Mouse (Mus musculus): ENCODE measurements at regions not wholly inside any gene's neighbourhood (a gene's known extent, or its start where the extent isn't known, plus 50 kb on each side); places are given as distances from the start of the nearest gene placed in this dataset.

GRCm38 (mm10) chr13:117334125-117334524, 113.2 kb upstream of the Gm17509 start:
- no peaks in the 10 kb centered on the region for H3K27me3 ChIP-seq (replicated peaks; ENCODE audit: control insufficient read depth, insufficient read depth, low read length)
- H3K4me3 ChIP-seq (ENCODE audit: insufficient read depth, low read depth, low read length): no peak overlapping the region
- H3K36me3 ChIP-seq (ENCODE audit: control insufficient read depth, insufficient read depth, low read length): no peaks in the 10 kb centered on the region
- WGBS: 12% methylated on average over 1 of the region's 1 CpGs
- TF ChIP-seq CTCF (conservative IDR thresholded peaks at IDR 0.05; ENCODE audit: insufficient read depth, insufficient read length, low read depth, low read length) (no peak), POLR2A (IDR thresholded peaks at IDR 0.05; ENCODE audit: low read depth, low read length) (no peak)
- H3K4me1 ChIP-seq (ENCODE audit: control insufficient read depth, insufficient read depth, low read length): no peaks in the 10 kb centered on the region
- DNase-seq: no peak
- no peak overlapping the region for H3K27ac ChIP-seq (ENCODE audit: insufficient read depth, low read depth, low read length)

DNA sequence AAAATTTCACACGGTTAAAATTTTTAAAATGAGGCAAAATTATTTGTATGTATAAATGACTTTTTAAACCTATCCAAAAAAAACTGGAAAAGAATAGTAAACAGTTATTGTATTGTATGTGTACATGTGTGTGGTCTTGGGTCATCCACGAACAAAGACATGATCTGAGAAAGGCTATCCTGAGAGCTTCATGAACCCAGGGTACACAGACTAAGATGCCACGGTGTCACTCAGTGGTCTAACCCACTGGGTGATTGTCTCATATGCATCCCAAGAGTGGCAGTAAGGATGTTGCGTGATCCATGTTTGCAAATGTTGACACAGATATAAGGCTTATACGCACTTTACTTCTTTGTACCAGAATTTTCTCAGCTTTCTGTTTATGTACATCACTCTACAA, 113.7 kb upstream of the Gm17509 start:
- Histone ChIP-seq H3K4me1 (ENCODE audit: control insufficient read depth, insufficient read depth, low read length) (no peaks in the 10 kb centered on the region), H3K27me3 (replicated peaks; ENCODE audit: control insufficient read depth, insufficient read depth, low read length) (no peaks in the 10 kb centered on the region), H3K27ac (ENCODE audit: insufficient read depth, low read depth, low read length) (no peak overlapping the region), H3K4me3 (ENCODE audit: insufficient read depth, low read depth, low read length) (no peak overlapping the region), H3K36me3 (ENCODE audit: control insufficient read depth, insufficient read depth, low read length) (no peaks in the 10 kb centered on the region)
- TF ChIP-seq CTCF (conservative IDR thresholded peaks at IDR 0.05; ENCODE audit: insufficient read depth, insufficient read length, low read depth, low read length) (no peak), POLR2A (IDR thresholded peaks at IDR 0.05; ENCODE audit: low read depth, low read length) (no peak)
- WGBS: 89% methylated on average over 5 of the region's 5 CpGs
- DNase-seq: no peak

DNA sequence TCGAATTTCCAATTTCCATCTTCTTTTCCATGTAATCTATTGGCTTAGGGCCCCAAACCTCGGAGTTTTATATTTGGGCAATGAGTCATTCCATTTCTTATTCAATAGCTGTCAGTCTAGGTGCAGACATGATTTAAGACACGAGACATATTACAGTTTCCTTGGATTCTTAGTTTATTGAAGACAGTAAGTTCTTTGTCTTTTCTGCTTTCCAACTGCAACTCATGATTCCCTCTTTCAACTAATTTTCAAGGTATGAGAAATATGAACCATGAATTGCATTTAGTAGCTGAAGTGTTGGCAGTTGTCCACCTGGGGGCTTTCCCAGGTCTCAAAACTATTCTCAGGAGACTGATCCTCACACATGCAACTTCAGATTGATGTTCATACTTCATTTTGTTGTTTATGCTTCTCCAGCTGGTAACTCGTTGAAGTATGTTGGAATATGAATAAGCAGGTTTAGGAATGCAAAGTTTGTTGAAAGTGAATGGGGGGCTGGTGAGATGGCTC, 160.3 kb upstream of the Gm17509 start:
- H3K4me3 ChIP-seq (ENCODE audit: insufficient read depth, low read depth, low read length): no peak overlapping the region
- TF ChIP-seq POLR2A (IDR thresholded peaks at IDR 0.05; ENCODE audit: low read depth, low read length): no peak
- no peak for TF ChIP-seq CTCF (conservative IDR thresholded peaks at IDR 0.05; ENCODE audit: insufficient read depth, insufficient read length, low read depth, low read length)
- no peaks in the 10 kb centered on the region for H3K36me3 ChIP-seq (ENCODE audit: control insufficient read depth, insufficient read depth, low read length)
- WGBS: 64% methylated on average over 4 of the region's 4 CpGs
- H3K27me3 ChIP-seq (replicated peaks; ENCODE audit: control insufficient read depth, insufficient read depth, low read length): no peaks in the 10 kb centered on the region
- no peak for DNase-seq
- no peak overlapping the region for H3K27ac ChIP-seq (ENCODE audit: insufficient read depth, low read depth, low read length)
- no peaks in the 10 kb centered on the region for H3K4me1 ChIP-seq (ENCODE audit: control insufficient read depth, insufficient read depth, low read length)

- Histone ChIP-seq H3K4me1 (ENCODE audit: control insufficient read depth, insufficient read depth, low read length) (no peaks in the 10 kb centered on the region), H3K36me3 (ENCODE audit: control insufficient read depth, insufficient read depth, low read length) (no peaks in the 10 kb centered on the region), H3K4me3 (ENCODE audit: insufficient read depth, low read depth, low read length) (no peak overlapping the region), H3K27me3 (replicated peaks; ENCODE audit: control insufficient read depth, insufficient read depth, low read length) (no peaks in the 10 kb centered on the region), H3K27ac (ENCODE audit: insufficient read depth, low read depth, low read length) (no peak overlapping the region)
- TF ChIP-seq POLR2A (IDR thresholded peaks at IDR 0.05; ENCODE audit: low read depth, low read length): no peak
- no peak for TF ChIP-seq CTCF (conservative IDR thresholded peaks at IDR 0.05; ENCODE audit: insufficient read depth, insufficient read length, low read depth, low read length)
- no peak for DNase-seq
- 67% methylated on average over 12 of the region's 12 CpGs for whole genome bisulfite sequencing
Measured at GRCm38 (mm10) chr13:117383480-117384137, 162.7 kb upstream of the Gm17509 start.

GRCm38 (mm10) chr13:117390287-117390686, 169.4 kb upstream of the Gm17509 start:
- Histone ChIP-seq H3K36me3 (ENCODE audit: control insufficient read depth, insufficient read depth, low read length) (no peaks in the 10 kb centered on the region), H3K4me1 (ENCODE audit: control insufficient read depth, insufficient read depth, low read length) (no peaks in the 10 kb centered on the region), H3K27ac (ENCODE audit: insufficient read depth, low read depth, low read length) (no peak overlapping the region), H3K4me3 (ENCODE audit: insufficient read depth, low read depth, low read length) (no peak overlapping the region), H3K27me3 (replicated peaks; ENCODE audit: control insufficient read depth, insufficient read depth, low read length) (no peaks in the 10 kb centered on the region)
- TF ChIP-seq POLR2A (IDR thresholded peaks at IDR 0.05; ENCODE audit: low read depth, low read length) (no peak), CTCF (conservative IDR thresholded peaks at IDR 0.05; ENCODE audit: insufficient read depth, insufficient read length, low read depth, low read length) (no peak)
- no peak for DNase-seq

GRCm38 (mm10) chr13:117393488-117393887, 172.6 kb upstream of the Gm17509 start:
- Histone ChIP-seq H3K27ac (ENCODE audit: insufficient read depth, low read depth, low read length) (no peak overlapping the region), H3K27me3 (replicated peaks; ENCODE audit: control insufficient read depth, insufficient read depth, low read length) (no peaks in the 10 kb centered on the region), H3K4me3 (ENCODE audit: insufficient read depth, low read depth, low read length) (no peak overlapping the region), H3K36me3 (ENCODE audit: control insufficient read depth, insufficient read depth, low read length) (no peaks in the 10 kb centered on the region), H3K4me1 (ENCODE audit: control insufficient read depth, insufficient read depth, low read length) (no peaks in the 10 kb centered on the region)
- WGBS: 6% methylated on average over 1 of the region's 1 CpGs
- no peak for TF ChIP-seq POLR2A (IDR thresholded peaks at IDR 0.05; ENCODE audit: low read depth, low read length)
- TF ChIP-seq CTCF (conservative IDR thresholded peaks at IDR 0.05; ENCODE audit: insufficient read depth, insufficient read length, low read depth, low read length): no peak
- DNase-seq: no peak

DNA sequence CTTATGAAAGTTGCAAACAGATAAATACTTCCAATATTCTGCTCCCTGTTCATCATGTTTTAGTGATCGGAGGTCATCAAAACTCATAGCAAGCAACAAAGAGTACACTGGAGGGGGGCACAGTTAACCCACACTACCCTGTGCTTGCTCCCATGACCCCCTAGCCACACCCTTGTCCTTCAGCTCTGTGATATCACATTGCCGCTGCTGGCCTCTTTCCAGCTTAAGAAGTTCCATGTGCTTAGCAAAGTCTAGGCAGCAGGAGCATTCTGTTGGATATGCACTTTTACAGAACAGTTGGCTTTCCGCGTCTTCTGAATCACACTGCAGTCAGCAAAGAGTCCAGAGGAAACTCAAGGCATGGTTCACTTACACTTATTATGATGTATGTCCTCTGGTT, 180.4 kb upstream of the Gm17509 start:
- Histone ChIP-seq H3K27ac (ENCODE audit: insufficient read depth, low read depth, low read length) (no peak overlapping the region), H3K4me1 (ENCODE audit: control insufficient read depth, insufficient read depth, low read length) (no peaks in the 10 kb centered on the region), H3K27me3 (replicated peaks; ENCODE audit: control insufficient read depth, insufficient read depth, low read length) (no peaks in the 10 kb centered on the region), H3K36me3 (ENCODE audit: control insufficient read depth, insufficient read depth, low read length) (no peaks in the 10 kb centered on the region), H3K4me3 (ENCODE audit: insufficient read depth, low read depth, low read length) (no peak overlapping the region)
- TF ChIP-seq CTCF (conservative IDR thresholded peaks at IDR 0.05; ENCODE audit: insufficient read depth, insufficient read length, low read depth, low read length) (no peak), POLR2A (IDR thresholded peaks at IDR 0.05; ENCODE audit: low read depth, low read length) (no peak)
- 61% methylated on average over 4 of the region's 4 CpGs for WGBS
- no peak for DNase-seq
